Mouse (Mus musculus) heart, embryonic 16.5 days (tissue): ENCODE results near the gene Cenpi. TPM values are rescaled to one million over a fixed set of nuclear protein-coding genes. Genes with fewer than 3 reads are reported as not detected.
"Not testable (repeated sequence)": the region's sequence is repeated elsewhere in the genome, so short reads cannot be mapped to it uniquely, and the experiment has no call there.

Experiments
- ATAC-seq: fragments of 200-750 bp; cut with Nextera tagmentation; replicated peaks from 2 replicates; pipeline ENCODE4 v1.8.0; 2017; ENCODE audit warnings: moderate number of reproducible peaks; ENCODE audit not compliant: insufficient read depth, low FRiP score; ENCODE audit errors: extremely low read depth
- H3K27ac ChIP-seq: fragments of 300-500 bp; sonication (generic); 2 replicates; pipeline ENCODE4 v1.5.1; 2014; ENCODE audit warnings: mild to moderate bottlenecking, low read length, control low read depth, moderate library complexity
- H3K27me3 ChIP-seq: fragments of 300-500 bp; sonication (generic); 2 replicates; pipeline ENCODE4 v1.6.1; 2014; ENCODE audit warnings: low read length, mixed read lengths; ENCODE audit not compliant: control insufficient read depth, insufficient read depth
- H3K36me3 ChIP-seq: fragments of 300-500 bp; sonication (generic); 2 replicates; pipeline ENCODE4 v1.6.1; 2014; ENCODE audit not compliant: control insufficient read depth, insufficient read depth
- H3K4me1 ChIP-seq: fragments of 300-500 bp; sonication (generic); 2 replicates; pipeline ENCODE4 v1.6.1; 2014; ENCODE audit warnings: low read length, mixed read lengths; ENCODE audit not compliant: control insufficient read depth, insufficient read depth
- H3K4me2 ChIP-seq: fragments of 300-500 bp; sonication (generic); 2 replicates; pipeline ENCODE4 v1.6.1; 2014; ENCODE audit warnings: low read depth, mild to moderate bottlenecking, control low read depth, low read length
- H3K4me3 ChIP-seq: fragments of 300-500 bp; sonication (generic); 2 replicates; pipeline ENCODE4 v1.5.1; 2014; ENCODE audit warnings: mild to moderate bottlenecking, control low read depth, low read length
- H3K9ac ChIP-seq: fragments of 300-500 bp; sonication (generic); 2 replicates; pipeline ENCODE4 v1.6.1; 2014; ENCODE audit warnings: low read length, control low read depth
- H3K9me3 ChIP-seq: fragments of 300-500 bp; sonication (generic); replicated peaks from 2 replicates; pipeline ENCODE4 v1.6.1; 2016; ENCODE audit warnings: low read length; ENCODE audit not compliant: control insufficient read depth
- WGBS: fragments of 180-500 bp; shearing (Covaris S2); extraction: QIAGEN DNeasy Blood & Tissue Kit; methylation state at CpG from one replicate; pipeline ENCODE4 v1.1.7; 2014; 5-methylcytosine and 5-hydroxymethylcytosine counted together
- polyA plus RNA-seq: library from polyadenylated mRNA; unstranded; fragments of >200 nt; fragmentation: Nextera tagmentation; extraction: Ambion mirVana; gene quantifications from 2 replicates; pipeline ENCODE4 v1.2.1, GENCODE M21; 2015

Cenpi gene
- polyA plus RNA-seq, 1 experiment from 2014 or later = 32.1 TPM

DNA sequence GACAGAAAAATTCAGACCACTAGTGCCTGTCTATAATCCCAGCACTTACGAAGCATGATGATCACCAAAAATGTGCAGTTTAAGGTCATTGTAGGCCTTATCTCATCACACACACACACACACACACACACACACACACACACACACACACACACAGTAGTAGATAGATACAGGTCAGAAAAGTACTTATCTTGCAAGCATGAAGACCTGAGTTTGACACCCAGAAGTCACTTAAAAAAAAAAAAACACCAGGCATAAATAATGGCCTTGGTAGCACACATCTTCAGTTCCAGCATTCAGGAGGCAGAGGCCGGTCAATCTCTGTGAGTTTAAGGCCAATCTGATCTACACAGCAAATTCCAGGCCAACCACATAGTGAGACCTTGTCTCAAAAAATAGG is 20.6 kb upstream of the Cenpi start:
- 86% methylated on average over 2 of the region's 2 CpGs for WGBS
- H3K27me3 ChIP-seq = no peaks in the 10 kb centered on the region; the same call in 1 of the 2 replicates
- H3K36me3 ChIP-seq = no peaks in the 10 kb centered on the region
- H3K4me1 ChIP-seq = no peaks in the 10 kb centered on the region
- H3K9ac ChIP-seq = no peak overlapping the region
- no peak for ATAC-seq
- no peak overlapping the region for H3K4me3 ChIP-seq
- H3K27ac ChIP-seq = no peak overlapping the region
- H3K9me3 ChIP-seq = no peaks in the 10 kb centered on the region
- H3K4me2 ChIP-seq = no peak overlapping the region

DNA sequence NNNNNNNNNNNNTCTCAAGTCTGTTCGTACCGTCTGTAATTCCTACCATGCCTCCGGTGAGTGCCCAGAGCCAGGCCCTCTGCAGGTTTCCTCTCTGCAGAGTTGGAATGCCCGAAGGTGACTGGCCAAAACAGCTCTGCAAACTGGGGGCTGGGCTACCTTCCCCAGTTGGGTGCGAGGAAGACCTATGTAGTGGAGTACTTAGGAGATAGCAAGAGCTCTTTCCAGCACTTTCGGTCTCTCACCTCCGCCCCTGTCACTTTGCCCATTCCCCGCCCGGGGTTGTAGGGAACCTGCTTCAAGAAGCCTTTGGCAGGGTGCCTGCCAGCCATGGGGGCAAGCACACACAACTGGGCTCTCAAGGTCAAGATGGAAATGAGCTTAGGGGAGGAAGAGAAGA is 11.6 kb upstream of the Cenpi start:
- Histone ChIP-seq H3K4me1 (no peaks in the 10 kb centered on the region), H3K9ac (peak overlapping the region; percentile 63), H3K4me2 (peak overlapping the region; percentile 71), H3K27ac (no peak overlapping the region; the same call in 1 of the 2 replicates), H3K27me3 (peaks cover 5% of the 10 kb centered on the region), H3K36me3 (no peaks in the 10 kb centered on the region), H3K9me3 (no peaks in the 10 kb centered on the region), H3K4me3 (peak overlapping the region; percentile 59)
- WGBS = 27% methylated on average over 9 of the region's 9 CpGs
- ATAC-seq = no peak

DNA sequence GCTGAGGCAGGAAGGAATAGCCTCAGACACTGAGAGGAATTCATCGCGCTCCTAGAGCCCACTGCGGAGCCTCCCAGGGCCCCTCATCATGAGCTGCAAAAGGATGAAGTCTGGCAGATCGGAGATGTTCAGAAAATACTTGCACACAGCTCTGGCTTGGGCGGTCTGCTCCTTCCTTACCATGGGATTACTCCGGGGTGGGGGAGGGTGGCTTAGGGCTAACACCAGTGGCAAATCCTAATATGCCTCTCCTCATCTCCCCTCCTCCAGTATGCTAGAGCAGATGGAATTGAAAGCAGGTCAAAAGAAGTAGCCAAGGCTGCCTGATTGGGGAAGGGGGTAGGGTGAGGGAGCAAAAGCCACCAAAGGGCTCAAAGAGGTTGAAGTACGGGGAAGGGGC is 11.1 kb upstream of the Cenpi start:
- Histone ChIP-seq H3K4me3 (peak overlapping the region; percentile 59), H3K27me3 (peaks cover 5% of the 10 kb centered on the region), H3K36me3 (no peaks in the 10 kb centered on the region), H3K9me3 (no peaks in the 10 kb centered on the region), H3K4me2 (peak overlapping the region; percentile 71), H3K4me1 (no peaks in the 10 kb centered on the region), H3K9ac (peak overlapping the region; percentile 63), H3K27ac (no peak overlapping the region; the same call in 1 of the 2 replicates)
- 15% methylated on average over 7 of the region's 7 CpGs for WGBS
- ATAC-seq = no peak

DNA sequence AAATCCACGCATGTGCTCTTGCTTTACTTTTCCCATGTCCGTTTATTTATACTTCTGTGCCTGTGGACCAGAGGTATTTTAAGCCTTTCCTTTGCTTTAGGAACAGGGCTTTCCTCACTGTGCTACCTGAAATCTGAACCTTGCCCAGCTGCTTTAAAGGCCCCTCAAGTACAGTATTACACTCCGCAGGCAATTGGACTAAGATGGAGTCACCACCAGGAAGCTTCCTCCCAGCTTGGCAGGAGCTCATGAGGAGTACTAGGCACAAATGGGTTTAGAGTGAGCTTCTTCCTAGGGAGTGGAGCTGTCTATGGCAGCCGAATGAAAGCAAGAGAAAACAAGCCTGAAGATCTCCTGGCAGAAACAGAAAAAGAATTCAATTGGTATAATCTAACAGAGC is 10.7 kb upstream of the Cenpi start:
- 53% methylated on average over 4 of the region's 4 CpGs for WGBS
- no peak overlapping the region for H3K27ac ChIP-seq
- peak overlapping the region; percentile 59 for H3K4me3 ChIP-seq
- peak overlapping the region; percentile 63 for H3K9ac ChIP-seq
- H3K4me2 ChIP-seq = peak overlapping the region; percentile 71
- H3K36me3 ChIP-seq = no peaks in the 10 kb centered on the region
- ATAC-seq = no peak
- H3K4me1 ChIP-seq = no peaks in the 10 kb centered on the region
- no peaks in the 10 kb centered on the region for H3K9me3 ChIP-seq
- H3K27me3 ChIP-seq = peaks cover 5% of the 10 kb centered on the region

DNA sequence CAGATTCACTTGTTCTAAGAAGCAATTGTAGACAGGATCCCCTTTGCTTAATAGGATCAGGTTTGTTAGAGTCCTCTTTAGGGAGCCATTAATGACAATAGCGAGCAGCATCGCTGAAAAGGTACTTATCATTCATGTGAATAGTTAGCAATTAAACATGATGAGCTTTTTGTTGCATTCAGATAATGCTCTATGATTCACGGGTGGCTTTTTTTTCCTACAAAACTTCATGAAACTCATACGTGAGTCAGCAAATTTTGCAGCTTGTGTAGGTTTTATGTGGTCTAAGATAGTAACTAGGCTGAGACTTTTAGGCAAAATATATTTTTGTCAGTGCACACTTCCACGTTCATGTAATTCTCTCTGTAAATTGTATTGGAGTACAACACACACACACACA is 7.7 kb upstream of the Cenpi start:
- ATAC-seq = no peak
- 61% methylated on average over 5 of the region's 5 CpGs for WGBS
- Histone ChIP-seq H3K9ac (no peak overlapping the region), H3K4me3 (no peak overlapping the region), H3K4me1 (no peaks in the 10 kb centered on the region), H3K36me3 (no peaks in the 10 kb centered on the region), H3K4me2 (no peak overlapping the region), H3K27me3 (no peaks in the 10 kb centered on the region), H3K9me3 (no peaks in the 10 kb centered on the region), H3K27ac (no peak overlapping the region)

DNA sequence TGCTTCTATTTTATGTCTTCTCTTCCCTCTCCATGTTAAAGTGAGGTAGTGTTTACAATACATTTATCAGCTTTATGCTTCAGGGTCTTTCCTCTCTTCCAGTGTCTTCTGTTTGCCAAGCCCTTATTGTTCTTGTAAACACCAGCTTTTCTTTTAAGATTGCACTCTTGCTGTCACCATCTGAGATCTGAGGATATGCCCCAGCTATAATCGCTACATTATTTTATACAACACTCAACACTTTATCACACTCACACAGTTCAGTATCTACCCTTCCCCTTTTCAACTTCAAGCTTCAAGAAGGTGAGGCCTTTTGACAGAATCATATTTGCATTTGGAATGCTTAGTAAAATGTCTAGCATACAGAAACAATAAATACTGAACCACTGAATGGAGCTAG is 4.6 kb upstream of the Cenpi start:
- no peaks in the 10 kb centered on the region for H3K4me1 ChIP-seq
- no peaks in the 10 kb centered on the region for H3K27me3 ChIP-seq

DNA sequence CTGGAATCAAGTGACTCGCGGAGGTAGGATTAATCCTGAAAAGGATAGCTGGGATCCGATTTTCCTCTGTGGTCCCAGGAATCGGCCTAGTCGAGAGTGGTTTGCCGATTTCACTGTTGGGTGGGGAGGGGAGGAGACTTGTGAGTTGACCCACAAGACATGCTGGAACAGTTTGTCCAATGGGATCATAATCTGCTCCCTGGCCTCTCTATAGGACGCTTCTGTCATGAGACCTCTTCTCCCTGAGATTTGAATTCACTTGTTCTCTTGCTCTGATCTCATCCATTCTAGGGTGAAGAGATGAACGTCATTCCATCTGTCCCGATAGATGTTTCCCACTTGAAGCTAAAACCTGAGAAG is 371 bp downstream of the Cenpi start:
- 16% methylated on average over 9 of the region's 9 CpGs for WGBS
- Histone ChIP-seq H3K9ac (peak overlapping the region; percentile 64), H3K9me3 (no peaks in the 10 kb centered on the region), H3K4me2 (peak overlapping the region; percentile 62), H3K27me3 (no peaks in the 10 kb centered on the region), H3K27ac (peak overlapping the region; percentile 35; the same call in 1 of the 2 replicates), H3K4me1 (peaks cover 3% of the 10 kb centered on the region; the same call in 1 of the 2 replicates), H3K4me3 (peak overlapping the region; percentile 60), H3K36me3 (no peaks in the 10 kb centered on the region; the same call in 1 of the 2 replicates)
- ATAC-seq = peak; percentile 59; the same call in 1 of the 2 replicates

More for the DNA sequence above, 4.6 kb upstream of the Cenpi start:
- Histone ChIP-seq H3K9me3 (no peaks in the 10 kb centered on the region), H3K4me2 (no peak overlapping the region), H3K9ac (no peak overlapping the region), H3K36me3 (no peaks in the 10 kb centered on the region), H3K4me3 (no peak overlapping the region), H3K27ac (no peak overlapping the region)
- WGBS = 90% methylated on average over 1 of the region's 1 CpGs
- ATAC-seq = no peak

DNA sequence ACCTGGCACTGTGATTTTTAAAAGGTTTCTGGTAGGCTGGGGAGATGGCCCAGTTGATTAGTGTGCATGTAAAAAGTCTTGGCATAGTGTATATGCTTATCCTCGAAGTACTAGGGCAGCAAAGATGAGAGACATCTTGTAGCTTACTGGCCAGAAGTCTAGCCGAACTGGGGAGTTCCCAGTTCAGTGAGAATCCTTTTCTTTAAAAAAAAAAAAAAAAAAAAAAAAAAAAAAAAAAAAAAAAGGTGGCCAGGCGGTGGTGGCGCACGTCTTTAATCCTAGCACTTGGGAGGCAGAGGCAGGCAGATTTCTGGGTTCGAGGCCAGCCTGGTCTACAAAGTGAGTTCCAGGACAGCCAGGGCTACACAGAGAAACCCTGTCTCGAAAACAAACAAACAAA is 3.3 kb downstream of the Cenpi start:
- H3K36me3 ChIP-seq, H3K4me2 ChIP-seq, H3K9ac ChIP-seq, H3K9me3 ChIP-seq, ATAC-seq, H3K27ac ChIP-seq, H3K4me1 ChIP-seq, H3K4me3 ChIP-seq, H3K27me3 ChIP-seq: not testable (repeated sequence)
- WGBS = 87% methylated on average over 7 of the region's 7 CpGs

DNA sequence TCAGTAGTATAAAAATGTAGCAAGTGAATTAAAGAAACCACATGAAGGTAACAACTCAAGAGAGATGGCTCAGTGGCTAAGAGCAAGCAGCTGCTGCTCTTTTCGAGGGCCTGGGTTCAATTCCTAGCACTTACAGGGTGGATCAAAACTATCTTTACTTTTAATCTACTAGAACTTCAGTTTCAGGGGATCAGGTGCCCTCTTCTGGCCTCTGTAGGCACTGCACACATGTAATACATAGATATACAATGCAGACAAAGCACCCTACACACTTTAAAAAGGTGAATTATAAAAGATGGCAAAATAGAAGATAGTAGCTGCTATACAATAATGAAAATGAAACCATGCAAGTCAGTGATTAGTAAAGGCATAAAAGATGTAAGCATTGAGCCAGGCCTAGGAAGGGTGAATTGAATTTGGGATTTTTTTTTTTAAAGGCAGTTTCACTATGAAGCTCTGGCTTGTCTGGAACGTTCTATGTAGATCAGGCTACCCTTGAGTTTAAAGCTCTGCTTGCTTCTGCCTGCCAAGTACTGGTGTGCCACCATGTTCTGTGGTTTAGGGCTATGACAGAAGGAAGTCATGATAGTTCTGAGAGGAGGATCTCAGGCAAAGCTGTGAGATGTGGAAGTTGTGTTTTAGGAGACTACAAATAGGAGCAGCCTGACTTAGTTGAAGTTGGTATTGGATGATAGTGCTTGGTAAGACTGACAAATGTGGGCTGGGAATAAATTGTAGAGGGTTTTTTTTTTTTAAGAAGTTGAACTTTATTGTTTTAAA is 11.5 kb downstream of the Cenpi start:
- Histone ChIP-seq H3K4me3 (no peak overlapping the region), H3K27ac (no peak overlapping the region), H3K4me2 (no peak overlapping the region), H3K4me1 (no peaks in the 10 kb centered on the region), H3K9ac (no peak overlapping the region), H3K9me3 (no peaks in the 10 kb centered on the region), H3K36me3 (no peaks in the 10 kb centered on the region), H3K27me3 (no peaks in the 10 kb centered on the region)
- no peak for ATAC-seq
- 76% methylated on average over 2 of the region's 2 CpGs for WGBS
